Mouse (Mus musculus): Measurements from ENCODE around the gene Ccdc110.

DNA sequence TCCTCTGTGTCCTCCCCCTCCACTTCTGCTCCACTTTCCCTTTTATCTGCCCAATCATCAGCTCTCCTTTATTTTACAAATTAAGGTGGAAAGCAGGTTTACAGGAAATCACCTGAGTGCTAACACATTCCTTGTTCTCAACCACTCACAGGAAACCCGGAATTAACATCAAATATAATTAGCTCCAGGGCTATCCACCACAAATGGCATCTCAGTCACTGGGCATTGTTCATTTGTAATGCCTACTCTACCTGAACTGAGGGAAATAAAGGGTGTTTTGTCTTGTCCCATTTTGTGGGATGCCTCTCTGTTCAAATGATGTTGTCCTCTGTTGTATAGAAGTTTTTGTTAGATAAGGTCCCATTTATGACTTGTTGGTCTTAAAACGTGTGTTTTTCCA, 16.2 kb downstream of the Ccdc110 start:
- TF ChIP-seq CTCF (IDR thresholded peaks at IDR 0.05; ENCODE audit: low read depth, low read length) = no peak
- TF ChIP-seq POLR2A (IDR thresholded peaks at IDR 0.05; ENCODE audit: borderline replicate concordance, low read depth, low read length) = no peak

All from bone marrow macrophage, adult 2 months (primary cell).